Mouse (Mus musculus) erythroblast, embryonic 14.5 days (primary cell): ENCODE results near the gene Casq1. TPM values are rescaled to one million over a fixed set of nuclear protein-coding genes. Genes with fewer than 3 reads are reported as not detected.

Experiments
- H3K27me3 ChIP-seq: 2 replicates; pipeline ENCODE4 v1.6.1; 2012; ENCODE audit warnings: inconsistent platforms; ENCODE audit not compliant: control insufficient read depth
- H3K36me3 ChIP-seq: 2 replicates; pipeline ENCODE4 v1.6.1; 2012; ENCODE audit warnings: mild to moderate bottlenecking, inconsistent platforms; ENCODE audit not compliant: control insufficient read depth
- H3K4me1 ChIP-seq: 2 replicates; pipeline ENCODE4 v1.6.1; 2012; ENCODE audit warnings: inconsistent platforms; ENCODE audit not compliant: control insufficient read depth
- H3K4me3 ChIP-seq: replicated peaks from 2 replicates; pipeline ENCODE3; 2012; ENCODE audit warnings: moderate library complexity, mild to moderate bottlenecking, inconsistent platforms
- H3K9me3 ChIP-seq: 2 replicates; pipeline ENCODE4 v1.6.1; 2012; ENCODE audit warnings: low read length, inconsistent platforms, mixed read lengths; ENCODE audit not compliant: control insufficient read depth
- GATA1 ChIP-seq: IDR thresholded peaks from 2 replicates; pipeline ENCODE4 v1.6.1; 2012; ENCODE audit warnings: low read length, inconsistent platforms, mixed read lengths
- TAL1 ChIP-seq: IDR thresholded peaks from 3 replicates; pipeline ENCODE4 v1.6.1; 2012; ENCODE audit warnings: low read length, inconsistent platforms, mixed read lengths
- polyA plus RNA-seq: library from polyadenylated mRNA; stranded (reverse); fragments of >175 nt; gene quantifications from 2 replicates; pipeline ENCODE4 v1.2.3, GENCODE M21; 2012

Casq1 gene
- polyA plus RNA-seq, 1 experiment, result not detected

GRCm38 (mm10) chr1:172191578-172191977 is 28.1 kb downstream of the Casq1 start:
- Histone ChIP-seq H3K4me3 (no peak overlapping the region), H3K4me1 (no peaks in the 10 kb centered on the region), H3K36me3 (peaks cover 96% of the 10 kb centered on the region), H3K9me3 (no peaks in the 10 kb centered on the region), H3K27me3 (no peaks in the 10 kb centered on the region)
- TF ChIP-seq TAL1 (no peak), GATA1 (no peak)

GRCm38 (mm10) chr1:172188891-172189290 is 30.8 kb downstream of the Casq1 start:
- TF ChIP-seq GATA1 (no peak), TAL1 (no peak)
- Histone ChIP-seq H3K4me3 (no peak overlapping the region), H3K36me3 (peaks cover 94% of the 10 kb centered on the region), H3K27me3 (no peaks in the 10 kb centered on the region), H3K4me1 (peaks cover 2% of the 10 kb centered on the region), H3K9me3 (no peaks in the 10 kb centered on the region)

- no peak for TF ChIP-seq TAL1
- no peak for TF ChIP-seq GATA1
- no peaks in the 10 kb centered on the region for H3K9me3 ChIP-seq
- H3K27me3 ChIP-seq, result no peaks in the 10 kb centered on the region
- no peak overlapping the region for H3K4me3 ChIP-seq
- H3K4me1 ChIP-seq, result peaks cover 13% of the 10 kb centered on the region
- H3K36me3 ChIP-seq, result peaks cover 93% of the 10 kb centered on the region
These were observed 33.0 kb downstream of the Casq1 start for GRCm38 (mm10) chr1:172186401-172187289.

- H3K27me3 ChIP-seq, result no peaks in the 10 kb centered on the region
- H3K4me1 ChIP-seq, result peaks cover 13% of the 10 kb centered on the region
- TF ChIP-seq TAL1 (no peak), GATA1 (no peak)
- no peaks in the 10 kb centered on the region for H3K9me3 ChIP-seq
- peaks cover 93% of the 10 kb centered on the region for H3K36me3 ChIP-seq
- H3K4me3 ChIP-seq, result no peak overlapping the region
These were observed 35.8 kb downstream of the Casq1 start for GRCm38 (mm10) chr1:172183915-172184314.

- TF ChIP-seq TAL1 (no peak), GATA1 (no peak)
- Histone ChIP-seq H3K9me3 (no peaks in the 10 kb centered on the region), H3K4me3 (no peak overlapping the region), H3K4me1 (peaks cover 13% of the 10 kb centered on the region), H3K27me3 (no peaks in the 10 kb centered on the region), H3K36me3 (peaks cover 93% of the 10 kb centered on the region)
These were observed 36.6 kb downstream of the Casq1 start for GRCm38 (mm10) chr1:172183056-172183455.

- H3K4me3 ChIP-seq, result no peak overlapping the region
These were observed 37.9 kb downstream of the Casq1 start for GRCm38 (mm10) chr1:172181777-172182176.

GRCm38 (mm10) chr1:172180881-172181280 is 38.8 kb downstream of the Casq1 start:
- Histone ChIP-seq H3K9me3 (no peaks in the 10 kb centered on the region), H3K4me3 (no peak overlapping the region), H3K4me1 (peaks cover 13% of the 10 kb centered on the region), H3K36me3 (peaks cover 91% of the 10 kb centered on the region), H3K27me3 (no peaks in the 10 kb centered on the region)
- TF ChIP-seq GATA1, result no peak
- TF ChIP-seq TAL1, result no peak

More at GRCm38 (mm10) chr1:172181777-172182176, 37.9 kb downstream of the Casq1 start:
- Histone ChIP-seq H3K4me1 (peaks cover 13% of the 10 kb centered on the region), H3K27me3 (no peaks in the 10 kb centered on the region), H3K9me3 (no peaks in the 10 kb centered on the region), H3K36me3 (peaks cover 93% of the 10 kb centered on the region)
- TF ChIP-seq TAL1, result no peak
- no peak for TF ChIP-seq GATA1

- Histone ChIP-seq H3K9me3 (no peaks in the 10 kb centered on the region), H3K27me3 (no peaks in the 10 kb centered on the region), H3K36me3 (peaks cover 93% of the 10 kb centered on the region), H3K4me1 (peaks cover 12% of the 10 kb centered on the region), H3K4me3 (no peak overlapping the region)
- TF ChIP-seq TAL1, result no peak
- no peak for TF ChIP-seq GATA1
These were observed 40.6 kb downstream of the Casq1 start for GRCm38 (mm10) chr1:172179102-172179501.

- Histone ChIP-seq H3K27me3 (no peaks in the 10 kb centered on the region), H3K4me3 (no peak overlapping the region), H3K4me1 (peaks cover 6% of the 10 kb centered on the region), H3K9me3 (no peaks in the 10 kb centered on the region), H3K36me3 (peaks cover 99% of the 10 kb centered on the region)
- TF ChIP-seq GATA1 (no peak), TAL1 (no peak)
These were observed 41.9 kb downstream of the Casq1 start for GRCm38 (mm10) chr1:172177791-172178190.
